Mouse (Mus musculus) myocyte (in vitro differentiated cells): ENCODE measurements around the gene Ces1h. TPM values are rescaled to one million over a fixed set of nuclear protein-coding genes. Genes with fewer than 3 reads are reported as not detected.

ENCODE experiments used
- H3K27me3 ChIP-seq: one replicate; pipeline ENCODE4 v1.6.1; 2011; ENCODE audit not compliant: control insufficient read depth, insufficient read depth, insufficient read length
- H3K36me3 ChIP-seq: one replicate; pipeline ENCODE4 v1.6.1; 2011; ENCODE audit not compliant: control insufficient read depth, insufficient read depth
- H3K4me2 ChIP-seq: one replicate; pipeline ENCODE4 v1.6.1; 2011; ENCODE audit warnings: low read depth, control low read depth
- H3K4me3 ChIP-seq: one replicate; pipeline ENCODE4 v1.5.1; 2011; ENCODE audit warnings: mild to moderate bottlenecking, control low read depth, moderate library complexity
- H3K79me2 ChIP-seq: one replicate; pipeline ENCODE4 v1.6.1; 2011; ENCODE audit not compliant: control insufficient read depth, insufficient read depth
- H3ac ChIP-seq: one replicate; pipeline ENCODE4 v1.6.1; 2011; ENCODE audit not compliant: control insufficient read depth, insufficient read length
- CEBPB ChIP-seq: IDR thresholded peaks from 2 replicates; pipeline ENCODE4 v1.6.1; 2011; ENCODE audit warnings: mild to moderate bottlenecking, moderate library complexity; ENCODE audit not compliant: poor library complexity, insufficient read depth, severe bottlenecking
- E2F4 ChIP-seq: IDR thresholded peaks from one replicate; pipeline ENCODE4 v1.6.1; 2011; ENCODE audit warnings: mild to moderate bottlenecking, control low read depth, moderate library complexity; ENCODE audit not compliant: insufficient read depth
- MAX ChIP-seq: IDR thresholded peaks from one replicate; pipeline ENCODE4 v1.6.1; 2011; ENCODE audit warnings: low read depth, mild to moderate bottlenecking, control low read depth
- MYOD1 ChIP-seq, 3 experiments: IDR thresholded peaks; one replicate each; pipeline ENCODE4 v1.6.1; 2011; ENCODE audit warnings: control low read depth in 2 of 3, low read depth in 2 of 3, mild to moderate bottlenecking in 2 of 3, moderate library complexity in 1 of 3; ENCODE audit not compliant: insufficient read length in 2 of 3, control insufficient read depth in 1 of 3
- MYOG ChIP-seq, 3 experiments: IDR thresholded peaks; one replicate each; pipeline ENCODE4 v1.6.1; 2011; ENCODE audit warnings: control low read depth in 2 of 3, low read depth in 2 of 3, mild to moderate bottlenecking in 2 of 3; ENCODE audit not compliant: insufficient read length in 2 of 3, control insufficient read depth in 1 of 3, insufficient read depth in 1 of 3
- POLR2A ChIP-seq: IDR thresholded peaks from one replicate; pipeline ENCODE4 v1.6.1; 2011; ENCODE audit warnings: low read depth, mild to moderate bottlenecking, control low read depth, moderate library complexity; ENCODE audit not compliant: insufficient read length
- POLR2AphosphoS2 ChIP-seq: IDR thresholded peaks from one replicate; pipeline ENCODE4 v1.6.1; 2011; ENCODE audit warnings: low read depth, control low read depth; ENCODE audit not compliant: insufficient read length
- REST ChIP-seq: IDR thresholded peaks from one replicate; pipeline ENCODE4 v1.6.1; 2011; ENCODE audit warnings: mild to moderate bottlenecking, control low read depth, moderate library complexity; ENCODE audit not compliant: insufficient read depth, insufficient read length
- SRF ChIP-seq: IDR thresholded peaks from one replicate; pipeline ENCODE4 v1.6.1; 2011; ENCODE audit warnings: low read depth; ENCODE audit not compliant: control insufficient read depth, insufficient read length
- TCF12 ChIP-seq: IDR thresholded peaks from one replicate; pipeline ENCODE4 v1.6.1; 2011; ENCODE audit warnings: mild to moderate bottlenecking, control low read depth; ENCODE audit not compliant: poor library complexity, insufficient read depth, severe bottlenecking
- TCF3 ChIP-seq: IDR thresholded peaks from one replicate; pipeline ENCODE4 v1.6.1; 2011; ENCODE audit warnings: low read depth, control low read depth; ENCODE audit not compliant: insufficient read length
- USF1 ChIP-seq: IDR thresholded peaks from one replicate; pipeline ENCODE4 v1.6.1; 2011; ENCODE audit warnings: low read depth, mild to moderate bottlenecking, control low read depth, moderate library complexity
- polyA plus RNA-seq: library from polyadenylated mRNA; unstranded; fragments of >200 nt; fragmentation: generic; extraction: Trizol; gene quantifications from one replicate; pipeline ENCODE4 v1.2.1, GENCODE M21; 2012; ENCODE audit warnings: missing spikeins

The Ces1h gene
- polyA plus RNA-seq, 1 experiment, result not detected

GRCm38 (mm10) chr8:93337207-93337606, 42.3 kb downstream of the Ces1h start, which contains the start of gene Ces1g:
Gene Ces1g (minus strand): TSS chr8:93337308.
- TF ChIP-seq TCF12, result no peak
- no peak for TF ChIP-seq TCF3
- no peak for TF ChIP-seq REST
- no peak for TF ChIP-seq POLR2A
- no peak for TF ChIP-seq MYOD1 (IDR thresholded peaks at IDR 0.05; ENCODE audit: control insufficient read depth in 1 of 3, insufficient read length in 2 of 3, low read depth in 2 of 3)
- no peak for TF ChIP-seq USF1
- no peak for TF ChIP-seq CEBPB
- TF ChIP-seq MYOG (IDR thresholded peaks at IDR 0.05; ENCODE audit: control insufficient read depth in 1 of 3, insufficient read depth in 1 of 3, insufficient read length in 2 of 3, low read depth in 2 of 3), result no peak

GRCm38 (mm10) chr8:93332703-93333102, 46.8 kb downstream of the Ces1h start:
- no peaks in the 10 kb centered on the region for H3K36me3 ChIP-seq
- TF ChIP-seq MYOG (IDR thresholded peaks at IDR 0.05; ENCODE audit: control insufficient read depth in 1 of 3, insufficient read depth in 1 of 3, insufficient read length in 2 of 3, low read depth in 2 of 3) (no peak), USF1 (no peak), SRF (no peak), POLR2AphosphoS2 (no peak), E2F4 (no peak), CEBPB (no peak), POLR2A (no peak), TCF12 (no peak), MAX (no peak), TCF3 (no peak), REST (no peak), MYOD1 (IDR thresholded peaks at IDR 0.05; ENCODE audit: control insufficient read depth in 1 of 3, insufficient read length in 2 of 3, low read depth in 2 of 3) (no peak)
- no peak overlapping the region for H3K4me3 ChIP-seq
- no peaks in the 10 kb centered on the region for H3K27me3 ChIP-seq
- H3K4me2 ChIP-seq, result no peak overlapping the region
- no peaks in the 10 kb centered on the region for H3K79me2 ChIP-seq
- no peak overlapping the region for H3ac ChIP-seq

More at GRCm38 (mm10) chr8:93337207-93337606, 42.3 kb downstream of the Ces1h start, which contains the start of gene Ces1g:
- H3K36me3 ChIP-seq, result no peaks in the 10 kb centered on the region
- no peak within 1 kb of the TSS for H3K4me2 ChIP-seq
- H3K4me3 ChIP-seq, result no peak within 1 kb of the TSS
- no peaks in the 10 kb centered on the region for H3K27me3 ChIP-seq
- H3ac ChIP-seq, result no peak within 1 kb of the TSS
- H3K79me2 ChIP-seq, result no peaks in the 10 kb centered on the region

GRCm38 (mm10) chr8:93331151-93331550, 48.4 kb downstream of the Ces1h start:
- no peaks in the 10 kb centered on the region for H3K27me3 ChIP-seq
- H3K4me2 ChIP-seq, result no peak overlapping the region
- no peaks in the 10 kb centered on the region for H3K79me2 ChIP-seq
- no peak overlapping the region for H3ac ChIP-seq
- TF ChIP-seq MAX (no peak), TCF12 (no peak), MYOG (IDR thresholded peaks at IDR 0.05; ENCODE audit: control insufficient read depth in 1 of 3, insufficient read depth in 1 of 3, insufficient read length in 2 of 3, low read depth in 2 of 3) (no peak), TCF3 (no peak), SRF (no peak), REST (no peak), USF1 (no peak), POLR2AphosphoS2 (no peak), CEBPB (no peak), E2F4 (no peak), MYOD1 (IDR thresholded peaks at IDR 0.05; ENCODE audit: control insufficient read depth in 1 of 3, insufficient read length in 2 of 3, low read depth in 2 of 3) (no peak), POLR2A (no peak)
- H3K36me3 ChIP-seq, result no peaks in the 10 kb centered on the region
- no peak overlapping the region for H3K4me3 ChIP-seq

GRCm38 (mm10) chr8:93325123-93325522, 54.4 kb downstream of the Ces1h start:
- H3ac ChIP-seq, result no peak overlapping the region
- H3K79me2 ChIP-seq, result no peaks in the 10 kb centered on the region
- TF ChIP-seq MAX, result no peak
- TF ChIP-seq SRF, result no peak
- no peaks in the 10 kb centered on the region for H3K27me3 ChIP-seq
- no peaks in the 10 kb centered on the region for H3K36me3 ChIP-seq
- H3K4me2 ChIP-seq, result no peak overlapping the region
- no peak overlapping the region for H3K4me3 ChIP-seq

- Histone ChIP-seq H3K36me3 (no peaks in the 10 kb centered on the region), H3K79me2 (no peaks in the 10 kb centered on the region), H3K4me2 (no peak overlapping the region), H3K4me3 (no peak overlapping the region), H3ac (no peak overlapping the region), H3K27me3 (no peaks in the 10 kb centered on the region)
- no peak for TF ChIP-seq MYOG (IDR thresholded peaks at IDR 0.05; ENCODE audit: control insufficient read depth in 1 of 3, insufficient read depth in 1 of 3, insufficient read length in 2 of 3, low read depth in 2 of 3)
- no peak for TF ChIP-seq CEBPB
- no peak for TF ChIP-seq TCF12
- no peak for TF ChIP-seq TCF3
- no peak for TF ChIP-seq MYOD1 (IDR thresholded peaks at IDR 0.05; ENCODE audit: control insufficient read depth in 1 of 3, insufficient read length in 2 of 3, low read depth in 2 of 3)
- no peak for TF ChIP-seq POLR2AphosphoS2
- TF ChIP-seq POLR2A, result no peak
- no peak for TF ChIP-seq E2F4
Measured at GRCm38 (mm10) chr8:93317031-93317430, 62.5 kb downstream of the Ces1h start.
